Mouse (Mus musculus): ENCODE data around the gene Zc3h10.
A peak's percentile ranks its signal among the peaks of the same experiment; 100 is the strongest.
"Not testable (repeated sequence)": the region's sequence is repeated elsewhere in the genome, so short reads cannot be mapped to it uniquely, and the experiment has no call there.

Zc3h10 gene

DNA sequence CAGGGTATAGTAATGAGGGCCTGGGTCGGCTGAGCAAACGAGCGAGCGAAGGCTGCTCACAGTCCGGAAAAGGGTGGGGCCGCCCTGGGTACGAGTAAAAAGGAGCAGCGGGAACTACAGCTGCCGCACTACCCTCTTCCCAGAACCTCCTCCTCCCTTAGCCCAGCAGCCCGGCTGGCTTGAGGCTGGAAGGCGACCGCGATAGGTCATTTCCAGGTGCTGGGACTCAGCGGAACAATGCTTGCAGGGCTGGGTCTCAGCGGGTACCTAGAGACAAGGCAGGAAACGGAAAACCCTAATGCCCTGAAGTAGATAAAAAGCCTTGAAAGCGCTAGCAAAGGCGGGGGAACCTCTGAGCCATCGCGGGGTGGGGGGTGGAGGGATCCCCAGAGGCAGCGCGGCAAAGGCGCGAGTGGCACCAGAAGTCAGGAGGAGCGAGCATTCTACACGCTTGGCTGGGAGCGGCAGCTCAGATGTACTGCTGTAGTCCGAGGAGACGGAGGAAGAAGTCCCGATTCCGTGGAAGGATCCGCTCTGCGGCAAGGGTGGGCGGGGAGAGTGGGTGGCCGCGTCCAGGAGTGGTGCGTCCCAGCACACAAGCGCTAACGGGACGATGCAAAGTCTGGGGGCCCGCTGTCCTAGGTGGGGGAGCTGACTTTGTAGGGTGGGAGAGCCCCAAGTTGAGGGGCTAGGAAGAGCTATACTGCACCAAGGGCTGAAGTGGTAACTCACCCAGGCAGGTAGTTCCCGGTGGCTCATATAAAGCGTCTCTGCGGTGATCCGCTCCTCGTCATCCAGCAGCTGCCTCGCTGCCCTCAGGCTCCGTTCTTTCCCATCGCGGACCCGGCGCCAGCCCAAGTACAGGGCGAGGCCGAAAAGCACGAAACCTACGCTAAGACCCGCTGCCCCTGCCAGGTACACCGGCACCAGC, 22.6 kb downstream of the Zc3h10 start:
- DNase-seq (ENCODE audit: low read depth, low spot score), result peak; percentile 88

DNA sequence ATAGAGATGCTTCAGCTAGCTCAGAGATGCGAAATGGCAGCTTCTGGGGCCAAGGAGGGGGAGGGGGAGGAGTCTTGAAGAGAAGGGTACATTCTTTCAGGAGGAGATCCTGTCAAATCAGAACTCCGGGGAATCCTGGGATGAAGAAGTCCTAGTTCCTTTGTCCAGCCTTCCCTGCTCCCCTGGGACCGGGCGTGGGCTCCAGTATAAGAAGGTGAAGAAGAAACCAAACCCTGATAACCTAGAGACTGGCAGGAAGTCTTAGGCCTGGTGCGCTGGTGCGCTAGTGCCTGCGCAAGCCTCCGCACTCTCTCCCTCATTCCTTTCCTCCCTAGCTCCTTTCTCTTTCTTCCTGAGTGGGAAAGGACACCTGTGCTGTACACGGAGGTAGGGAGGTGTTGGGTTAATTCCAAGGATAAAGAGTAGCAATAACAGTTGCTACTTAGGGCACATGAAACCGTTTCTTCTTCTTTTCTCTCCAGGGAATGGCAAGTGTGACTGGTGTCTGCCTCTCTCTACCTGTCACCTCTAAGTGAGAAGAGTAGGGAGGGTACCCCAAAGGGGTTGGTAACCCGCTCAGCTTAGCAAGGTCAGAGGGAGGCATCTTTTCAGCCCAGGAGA, 23.4 kb downstream of the Zc3h10 start:
- peak; percentile 54 for DNase-seq (ENCODE audit: low read depth, low spot score)

DNA sequence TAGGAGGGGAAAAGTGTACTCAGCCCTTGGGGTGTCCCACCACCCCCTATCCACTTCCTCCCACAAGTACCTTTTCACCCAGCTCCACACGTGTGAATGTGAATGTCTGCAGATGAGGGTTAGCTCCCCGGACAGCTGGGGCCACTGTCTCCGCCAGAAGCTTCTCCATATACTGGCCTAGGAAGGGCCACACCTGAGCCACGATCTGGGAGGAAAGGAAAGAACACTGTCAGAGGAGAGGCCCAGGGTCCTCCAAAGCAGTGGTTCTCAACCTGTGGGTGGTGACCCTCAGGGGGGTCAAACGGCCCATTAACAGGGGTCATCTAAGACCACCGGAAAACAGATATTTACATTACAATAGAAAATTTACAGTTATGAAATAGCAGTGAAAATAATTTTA, 25.2 kb downstream of the Zc3h10 start:
- DNase-seq (ENCODE audit: low read depth, low spot score), result no peak

DNA sequence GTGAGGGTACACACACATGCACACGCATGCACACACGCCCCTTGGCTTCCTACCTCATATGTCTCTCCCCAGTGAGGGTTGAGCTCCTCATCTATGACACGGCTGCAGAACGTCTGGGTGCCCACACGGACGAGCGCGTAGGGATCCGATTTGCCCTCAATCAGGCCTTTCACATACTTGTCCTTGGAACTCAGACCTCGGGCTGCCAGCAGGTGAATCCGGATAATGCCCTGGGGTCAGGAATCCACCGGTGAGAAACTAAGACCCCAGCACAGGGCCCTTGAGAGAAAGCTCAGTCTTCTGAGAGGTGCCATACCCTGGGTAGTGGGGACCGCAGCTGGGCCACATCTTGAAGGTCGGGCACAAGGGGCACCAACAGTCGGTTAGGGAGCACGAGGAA, 27.0 kb downstream of the Zc3h10 start:
- DNase-seq (ENCODE audit: low read depth, low spot score), result no peak

DNA sequence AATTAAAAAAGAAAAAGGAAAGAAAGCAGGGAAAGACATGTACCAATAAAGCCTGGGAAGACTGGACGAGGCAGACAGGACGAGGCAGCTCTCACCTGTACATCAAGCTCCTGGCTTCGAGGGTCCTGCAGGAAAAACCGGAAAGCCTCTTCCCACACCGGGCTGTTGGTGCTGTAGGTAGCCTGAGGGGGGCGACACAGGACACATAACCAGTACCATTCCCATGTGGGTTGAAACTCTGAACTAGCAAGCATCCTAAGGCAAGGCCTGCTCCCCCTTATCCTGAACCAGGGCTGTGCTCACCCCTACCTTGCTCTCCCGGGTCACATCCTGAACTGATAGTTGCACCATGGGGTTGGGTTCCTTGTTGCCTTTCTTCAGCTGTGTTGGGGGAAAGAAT, 28.7 kb downstream of the Zc3h10 start:
- DNase-seq (ENCODE audit: low read depth, low spot score), result peak; percentile 38

DNA sequence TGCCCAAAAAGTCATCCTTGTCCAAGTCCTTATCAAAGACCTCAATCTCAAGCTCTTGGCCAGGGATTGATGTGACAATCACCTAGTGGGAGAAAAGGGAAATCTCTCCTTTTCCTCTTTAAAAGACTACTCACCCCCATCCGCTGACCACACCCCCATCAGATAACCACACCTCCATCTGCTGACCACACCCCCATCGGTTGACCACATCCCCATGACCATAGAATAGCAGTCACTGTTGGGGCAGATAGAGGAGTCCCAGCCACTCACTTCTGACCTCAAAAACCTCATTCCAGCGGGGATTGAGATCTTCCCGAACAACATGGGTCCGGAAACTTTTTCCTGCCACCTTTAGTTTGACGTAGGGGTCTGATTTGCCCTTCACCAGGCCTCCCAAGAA, 30.9 kb downstream of the Zc3h10 start:
- no peak for DNase-seq (ENCODE audit: low read depth, low spot score)

DNA sequence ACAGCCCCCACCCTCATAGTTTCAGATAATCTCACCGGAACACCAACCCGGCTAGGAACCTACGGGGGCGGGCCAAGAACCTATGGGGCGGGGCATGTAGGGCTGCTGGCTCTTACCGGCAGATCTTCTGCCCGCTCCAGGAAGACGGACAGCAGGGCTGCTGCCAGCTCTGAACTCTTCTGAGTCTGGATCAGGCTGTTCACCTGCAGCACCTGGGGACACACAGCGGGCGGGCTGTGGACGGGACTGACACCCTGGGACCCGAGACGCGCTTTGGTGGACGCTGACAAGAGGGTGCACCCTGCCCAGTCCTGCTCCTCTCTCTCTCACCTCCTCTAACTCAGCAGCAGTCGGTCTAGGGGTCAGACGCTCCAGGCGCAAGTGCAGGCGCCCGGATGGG, 31.5 kb downstream of the Zc3h10 start:
- DNase-seq (ENCODE audit: low read depth, low spot score), result no peak

DNA sequence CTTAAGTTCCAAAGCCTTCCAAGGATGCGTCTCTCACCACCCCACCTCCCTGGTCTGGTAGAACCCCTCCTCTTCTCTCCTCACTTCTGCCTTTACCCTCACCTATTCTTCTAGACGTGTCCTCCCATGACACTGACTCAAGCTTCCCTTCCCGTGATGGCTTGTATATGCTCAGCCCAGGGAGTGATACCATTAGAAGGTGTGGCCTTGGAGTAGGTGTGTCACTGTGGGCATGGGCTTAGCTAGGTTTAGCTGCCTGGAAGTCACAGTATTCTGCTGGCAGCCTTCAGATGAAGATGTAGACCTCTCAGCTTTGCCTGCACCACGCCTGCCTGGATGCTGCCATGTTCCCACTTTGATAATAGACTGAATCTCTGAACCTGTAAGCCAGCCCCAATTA, 32.5 kb downstream of the Zc3h10 start:
- DNase-seq (ENCODE audit: low read depth, low spot score), result no peak

DNA sequence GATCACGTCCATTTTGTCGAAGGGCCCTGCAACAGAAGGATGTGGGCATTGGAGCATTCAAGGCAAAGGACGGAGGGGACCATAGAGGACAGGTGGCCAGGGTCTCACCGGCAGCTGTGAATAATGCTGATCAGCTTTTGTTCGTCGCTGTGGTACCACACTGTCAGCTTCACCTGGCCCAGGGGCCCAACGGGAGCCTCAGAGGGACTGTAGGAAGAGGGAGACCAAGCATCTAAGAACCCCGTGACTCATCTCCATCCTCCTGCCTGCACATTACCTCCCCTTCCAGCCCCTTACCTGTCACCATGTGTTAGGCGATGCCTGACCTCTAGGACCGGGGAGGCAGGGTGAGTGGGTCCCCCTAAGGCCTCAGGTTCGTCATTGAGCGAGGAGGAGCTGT, 35.8 kb downstream of the Zc3h10 start:
- DNase-seq (ENCODE audit: low read depth, low spot score), result no peak

DNA sequence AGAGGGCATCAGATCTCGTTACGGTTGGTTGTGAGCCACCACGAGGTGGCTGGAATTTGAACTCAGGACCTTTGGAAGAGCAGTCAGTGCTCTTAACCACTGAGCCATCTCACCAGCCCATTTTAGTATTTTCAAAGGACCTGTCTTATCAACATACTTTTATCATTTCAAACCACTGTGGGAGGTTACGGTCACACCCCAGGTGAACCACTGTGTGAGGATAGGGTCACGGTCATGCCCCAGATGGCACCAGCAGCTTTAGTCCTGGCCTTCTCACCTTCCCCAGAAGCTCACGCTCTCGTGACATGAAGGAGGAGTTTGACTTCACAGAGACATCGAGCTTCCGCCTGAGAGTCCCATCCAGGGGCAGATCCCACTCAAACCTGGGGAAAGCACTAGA, 36.4 kb downstream of the Zc3h10 start:
- no peak for DNase-seq (ENCODE audit: low read depth, low spot score)

DNA sequence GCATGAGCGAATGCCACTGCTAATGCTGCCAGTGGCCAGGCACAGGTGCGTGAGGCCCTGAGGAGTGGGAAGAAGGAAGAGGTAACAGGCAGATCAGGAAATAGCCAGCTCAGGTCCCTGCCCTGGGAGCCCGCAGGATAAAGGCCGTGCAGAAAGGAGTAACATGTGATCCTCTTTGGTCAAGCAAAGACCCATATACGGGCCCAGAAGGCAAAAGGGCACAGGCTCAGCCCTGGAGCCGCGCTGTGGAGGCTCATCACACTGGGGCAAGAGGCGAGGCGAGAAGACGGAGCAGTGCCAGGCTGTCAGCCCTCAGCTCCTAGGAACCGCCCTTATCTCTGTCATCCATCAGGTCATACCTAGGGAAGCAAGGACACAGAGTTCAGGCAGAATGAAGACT, 37.3 kb downstream of the Zc3h10 start:
- no peak for DNase-seq (ENCODE audit: low read depth, low spot score)

DNA sequence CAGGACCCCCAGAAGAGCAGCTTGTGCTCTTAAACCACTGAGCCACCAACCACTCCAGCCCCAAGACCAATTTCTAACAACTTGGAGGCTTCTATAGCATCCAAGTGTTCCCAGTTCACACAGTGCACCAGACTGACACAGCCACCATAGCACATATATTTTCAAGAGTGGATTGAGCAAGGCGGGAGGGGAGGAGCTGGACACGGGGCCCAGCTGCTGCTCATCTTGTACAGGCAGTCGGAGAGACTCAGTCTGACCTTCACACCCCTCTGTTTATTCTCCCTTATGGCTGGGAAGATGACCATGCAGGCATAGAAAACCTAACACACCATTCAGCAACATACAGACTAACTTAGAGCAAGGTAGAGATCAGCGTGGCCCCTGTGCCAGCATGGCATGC, 37.7 kb downstream of the Zc3h10 start:
- no peak for DNase-seq (ENCODE audit: low read depth, low spot score)

DNA sequence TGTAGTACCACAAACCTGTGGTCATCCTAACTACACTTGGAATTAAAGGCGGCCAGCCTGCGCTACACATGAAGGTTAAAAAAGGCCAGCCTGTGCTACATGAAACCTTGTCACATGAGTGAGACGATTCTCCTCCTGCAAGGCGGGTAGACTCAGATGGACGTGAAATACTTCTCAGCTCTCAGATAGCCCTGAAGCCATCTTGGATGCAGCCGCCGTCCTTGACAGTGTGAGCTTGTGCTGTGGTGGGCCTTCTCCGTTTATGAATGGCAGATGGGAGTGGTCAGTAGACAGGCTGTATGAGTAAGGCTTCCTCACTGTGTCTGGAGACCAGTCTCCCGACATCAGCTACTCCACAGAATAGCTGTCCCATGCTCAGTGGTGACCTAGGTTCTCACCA, 38.4 kb downstream of the Zc3h10 start:
- DNase-seq (ENCODE audit: low read depth, low spot score), result no peak

DNA sequence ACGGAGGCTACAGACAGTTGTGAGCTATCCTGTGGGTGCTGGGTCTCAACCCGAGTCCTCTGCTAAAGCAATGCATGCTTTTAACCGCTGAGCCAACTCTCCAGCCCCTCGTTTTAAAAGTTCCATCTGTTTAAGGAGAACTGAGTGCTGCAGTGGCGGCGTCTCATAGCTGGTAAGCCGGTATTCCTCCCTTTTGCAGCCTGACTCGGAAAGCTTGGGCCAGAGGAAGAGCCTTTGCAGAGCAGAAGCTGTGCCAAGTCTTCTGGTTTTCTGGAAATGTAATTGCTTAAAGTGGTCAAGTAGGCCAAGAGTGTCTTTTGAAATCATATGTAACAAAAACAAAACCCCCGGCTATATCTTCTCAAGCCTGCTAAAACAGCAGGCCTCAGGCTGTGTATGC, 39.3 kb downstream of the Zc3h10 start:
- DNase-seq (ENCODE audit: low read depth, low spot score), result no peak

DNA sequence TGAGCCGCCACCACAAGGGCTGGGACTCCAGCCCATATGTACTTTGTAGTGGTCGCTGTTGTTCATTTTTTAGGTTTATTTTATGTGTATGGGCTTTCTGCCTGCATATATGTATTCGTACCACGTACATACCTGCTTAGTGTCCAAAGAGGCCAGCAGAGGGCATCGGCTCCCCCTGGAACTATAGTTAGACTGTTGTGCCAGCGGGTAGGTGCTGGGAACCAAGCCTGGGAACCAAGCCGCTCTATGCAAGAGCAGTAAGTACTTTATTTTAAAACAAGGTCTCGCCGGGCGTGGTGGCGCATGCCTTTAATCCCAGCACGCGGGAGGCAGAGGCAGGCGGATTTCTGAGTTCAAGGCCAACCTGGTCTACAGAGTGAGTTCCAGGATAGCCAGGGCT, 41.6 kb downstream of the Zc3h10 start:
- no peak for DNase-seq (ENCODE audit: low read depth, low spot score)

DNA sequence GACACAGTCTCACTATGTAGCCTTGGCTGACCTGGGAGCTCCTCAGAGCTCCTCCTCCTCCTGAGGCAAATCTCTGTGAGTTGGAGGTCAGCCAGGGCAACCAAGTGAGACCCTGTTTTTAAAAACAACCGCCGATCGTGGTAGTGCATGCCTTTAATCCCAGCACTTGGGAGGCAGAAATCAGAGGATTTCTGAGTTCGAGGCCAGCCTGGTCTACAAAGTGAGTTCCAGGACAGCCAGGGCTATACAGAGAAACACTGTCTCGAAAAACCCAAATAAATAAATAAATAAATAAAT, 42.3 kb downstream of the Zc3h10 start:
- not testable (repeated sequence) for DNase-seq (ENCODE audit: low read depth, low spot score)

DNA sequence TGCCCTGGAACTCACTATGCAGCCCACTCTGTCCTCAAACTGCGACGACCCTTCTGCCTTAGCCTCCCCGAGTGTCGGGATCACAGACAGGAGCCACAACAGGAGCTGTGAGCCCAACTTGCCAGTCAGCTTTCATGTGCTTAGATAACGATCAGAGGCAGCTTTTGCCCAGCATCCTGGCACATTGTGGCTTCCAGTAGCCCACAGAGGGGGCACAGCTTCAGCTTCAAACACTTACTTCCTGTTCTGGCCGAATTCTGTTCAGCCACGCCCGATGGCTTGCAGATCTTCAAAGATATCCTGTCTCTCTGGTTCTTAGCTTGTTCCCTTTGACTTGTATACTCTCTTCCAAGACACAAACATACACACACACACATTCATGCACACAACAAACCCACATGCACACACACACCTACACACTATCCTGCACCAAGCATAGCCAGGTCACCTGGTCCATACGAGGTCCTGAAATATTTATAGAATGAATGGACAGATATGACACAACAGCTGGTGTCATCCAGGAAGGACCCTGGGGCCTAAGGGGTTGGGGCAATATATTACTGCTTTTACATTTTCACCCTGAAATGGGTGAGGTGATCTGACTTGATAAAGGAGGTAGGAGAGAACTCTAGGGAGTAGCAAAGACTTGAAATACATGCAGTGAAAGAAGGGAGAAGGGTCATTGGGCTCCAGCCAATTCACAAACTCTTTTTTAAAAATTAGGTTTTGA, 42.8 kb downstream of the Zc3h10 start:
- DNase-seq (ENCODE audit: low read depth, low spot score), result peak; percentile 82

DNA sequence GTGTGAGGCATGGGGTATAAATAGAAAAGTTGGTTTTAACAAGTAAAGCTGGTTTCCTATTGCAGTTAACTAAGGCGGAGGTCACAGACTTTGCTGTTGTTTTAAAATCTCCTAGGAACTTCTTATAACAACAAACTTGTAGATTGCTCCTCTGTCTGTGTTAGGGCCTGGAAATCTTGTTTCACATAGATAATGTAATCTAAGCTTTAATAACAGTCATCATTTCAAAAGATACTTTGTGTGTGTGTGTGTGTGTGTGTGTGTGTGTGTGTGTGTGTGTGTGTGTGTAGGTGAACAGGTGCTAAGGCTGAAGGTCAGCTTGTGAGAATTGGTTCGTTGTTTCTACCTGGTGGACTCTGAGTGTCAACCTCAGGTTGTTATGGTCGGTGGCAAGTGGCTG, 43.6 kb downstream of the Zc3h10 start:
- no peak for DNase-seq (ENCODE audit: low read depth, low spot score)

DNA sequence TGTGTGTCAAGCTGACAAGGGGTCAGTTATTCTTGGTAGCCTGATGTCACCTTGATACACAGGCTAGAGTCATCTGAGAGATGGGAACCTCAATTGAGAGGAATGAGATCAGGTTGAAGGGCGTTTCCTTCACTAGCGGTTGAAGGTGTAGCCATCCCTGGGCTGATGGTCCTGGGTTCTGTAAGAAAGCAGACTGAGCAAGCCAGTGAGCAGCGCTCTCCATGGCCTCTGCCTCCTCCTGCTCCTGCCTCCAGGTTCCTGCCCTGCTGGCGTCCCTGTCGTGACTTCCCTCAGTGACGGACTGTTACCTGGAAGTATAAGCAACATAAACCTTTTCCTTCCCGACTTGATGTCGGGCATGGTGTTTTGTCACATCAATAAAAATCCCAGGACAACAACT, 44.0 kb downstream of the Zc3h10 start:
- no peak for DNase-seq (ENCODE audit: low read depth, low spot score)

DNA sequence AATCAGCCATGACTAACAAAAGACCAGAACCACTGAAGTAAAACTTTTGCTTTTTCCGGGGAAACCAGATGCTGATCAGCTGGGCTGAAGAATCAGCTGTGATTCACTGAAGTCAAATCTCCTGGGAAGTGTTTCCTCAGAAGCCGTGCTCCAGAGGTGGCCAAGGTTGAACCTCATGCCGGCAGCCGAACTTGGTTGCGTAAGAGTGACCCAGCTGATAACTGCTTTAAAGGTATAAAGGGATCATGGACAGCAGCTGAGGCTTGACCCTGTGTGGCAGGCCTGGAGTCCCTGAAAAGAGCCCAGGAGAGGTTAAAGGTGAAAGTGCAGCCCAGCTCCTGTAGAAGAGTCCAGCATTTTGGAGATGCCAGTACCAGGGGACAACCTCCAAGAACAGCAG, 45.2 kb downstream of the Zc3h10 start:
- no peak for DNase-seq (ENCODE audit: low read depth, low spot score)

DNA sequence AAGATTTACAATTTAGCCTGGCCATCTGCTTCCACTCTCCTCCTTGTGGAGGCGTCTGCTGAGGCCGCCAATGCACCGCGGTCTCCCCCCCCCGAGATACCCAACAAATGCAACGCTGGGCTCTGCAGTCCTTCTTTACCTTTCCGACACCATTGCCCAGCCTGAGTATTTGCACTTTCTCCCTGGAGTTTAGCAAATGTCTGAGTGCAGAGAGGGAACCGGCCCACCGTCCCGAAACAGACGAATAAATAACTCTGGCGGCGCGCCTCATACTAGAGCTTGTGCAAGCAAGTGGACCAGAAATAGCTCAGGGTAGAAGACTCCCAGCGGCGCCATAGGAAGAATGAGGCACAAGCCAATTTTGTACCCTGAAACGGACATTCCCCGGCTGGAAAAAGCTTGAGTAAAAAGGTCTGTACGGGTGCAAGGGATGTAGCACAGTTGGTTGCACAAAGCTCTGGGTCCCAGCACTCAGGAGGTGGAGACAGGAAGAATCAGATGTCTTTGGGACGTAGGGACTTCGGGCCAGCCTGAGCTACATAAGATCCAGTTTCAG, 48.4 kb downstream of the Zc3h10 start:
- no peak for DNase-seq (ENCODE audit: low read depth, low spot score)

DNA sequence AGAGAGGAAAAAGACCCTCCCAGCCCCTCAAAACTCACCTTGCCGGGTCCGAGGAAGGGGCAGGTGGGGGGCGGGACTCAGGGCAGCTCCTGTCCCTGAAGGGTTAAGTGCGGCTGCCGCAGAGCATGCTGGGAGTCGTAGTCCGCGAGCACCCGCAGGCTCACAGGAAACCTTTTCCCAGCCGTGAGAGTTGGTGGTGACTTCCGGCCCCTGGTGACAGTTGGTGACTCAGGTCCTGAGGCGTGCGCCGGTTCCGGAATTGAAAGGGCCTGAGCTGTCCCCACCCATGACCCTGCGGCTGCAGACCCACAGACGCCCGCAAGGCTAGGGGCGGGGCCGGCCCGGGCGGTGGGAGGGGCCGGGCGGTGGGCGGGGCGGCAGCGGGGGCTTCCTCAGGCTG, 49.0 kb downstream of the Zc3h10 start, which contains the start of gene Myl6b:
Gene Myl6b, minus strand, starts transcription at position 96 of the 400 bp plus-strand sequence.
- peak; percentile 98 for DNase-seq (ENCODE audit: low read depth, low spot score)
